Mouse (Mus musculus) heart, adult 2 months (tissue): ENCODE measurements around the gene Atp1a4. TPM values are rescaled to one million over a fixed set of nuclear protein-coding genes. Genes with fewer than 3 reads are reported as not detected.

Experiments
- DNase-seq, 2 experiments: peaks; one replicate each; pipeline ENCODE4 v3.0.0; 2021
- H3K27ac ChIP-seq: fragments of 200-600 bp; 2 replicates; pipeline ENCODE4 v1.8.1; 2022
- H3K27me3 ChIP-seq: fragments of 200-500 bp; 2 replicates; pipeline ENCODE4 v1.6.1; 2012; ENCODE audit warnings: mild to moderate bottlenecking, low read length, inconsistent platforms, mixed read lengths; ENCODE audit not compliant: control insufficient read depth, insufficient read depth
- H3K36me3 ChIP-seq: fragments of 200-500 bp; 2 replicates; pipeline ENCODE4 v1.6.1; 2012; ENCODE audit warnings: low read length, inconsistent platforms; ENCODE audit not compliant: control insufficient read depth, insufficient read depth
- H3K4me1 ChIP-seq: fragments of 200-500 bp; 2 replicates; pipeline ENCODE4 v1.6.1; 2011; ENCODE audit warnings: low read length; ENCODE audit not compliant: control insufficient read depth, insufficient read depth
- H3K4me3 ChIP-seq: fragments of 200-600 bp; 2 replicates; pipeline ENCODE4 v1.8.1; 2022
- H3K79me2 ChIP-seq: fragments of 200-500 bp; replicated peaks from 2 replicates; pipeline ENCODE4 v1.6.1; 2012; ENCODE audit warnings: mild to moderate bottlenecking, inconsistent platforms, low read length, moderate library complexity, mixed read lengths; ENCODE audit not compliant: control insufficient read depth, insufficient read depth
- H3K9ac ChIP-seq: fragments of 200-500 bp; 2 replicates; pipeline ENCODE4 v1.6.1; 2012; ENCODE audit warnings: low read depth, mild to moderate bottlenecking, control low read depth, inconsistent platforms, low read length, mixed read lengths
- CTCF ChIP-seq: fragments of 200-600 bp; IDR thresholded peaks from 2 replicates; pipeline ENCODE4 v1.8.1; 2022; ENCODE audit warnings: antibody characterized with exemption, mild to moderate bottlenecking, moderate library complexity
- EP300 ChIP-seq: fragments of 200-500 bp; IDR thresholded peaks from 2 replicates; pipeline ENCODE4 v1.6.1; 2011; ENCODE audit warnings: low read depth, low read length, control low read depth; ENCODE audit not compliant: insufficient read depth
- POLR2A ChIP-seq: fragments of 200-500 bp; IDR thresholded peaks from 2 replicates; pipeline ENCODE4 v1.6.1; 2011; ENCODE audit warnings: mild to moderate bottlenecking, low read depth, low read length, control low read depth; ENCODE audit not compliant: insufficient read depth
- WGBS: fragments of 180-500 bp; shearing (Covaris S2); methylation state at CpG from one replicate; pipeline ENCODE4 v1.1.7; 2018; 5-methylcytosine and 5-hydroxymethylcytosine counted together
- intact Hi-C: fragments of 180-260 bp; cut with DNase I; formaldehyde crosslinking; loops from one replicate; pipeline ENCODE4 v1.15.1; 2025
- polyA plus RNA-seq: library from polyadenylated mRNA; depleted of rRNA; stranded (reverse); fragments of >200 nt; gene quantifications from 2 replicates; pipeline ENCODE4 v1.2.3, GENCODE M21; 2012
- total RNA-seq, 2 experiments: library from RNA; stranded (reverse); gene quantifications; 2 replicates each; pipeline ENCODE4 v1.2.3; 2021

Gene Atp1a4
- total and polyA plus RNA-seq, 3 experiments = 0.10 TPM; not detected in 2

DNA sequence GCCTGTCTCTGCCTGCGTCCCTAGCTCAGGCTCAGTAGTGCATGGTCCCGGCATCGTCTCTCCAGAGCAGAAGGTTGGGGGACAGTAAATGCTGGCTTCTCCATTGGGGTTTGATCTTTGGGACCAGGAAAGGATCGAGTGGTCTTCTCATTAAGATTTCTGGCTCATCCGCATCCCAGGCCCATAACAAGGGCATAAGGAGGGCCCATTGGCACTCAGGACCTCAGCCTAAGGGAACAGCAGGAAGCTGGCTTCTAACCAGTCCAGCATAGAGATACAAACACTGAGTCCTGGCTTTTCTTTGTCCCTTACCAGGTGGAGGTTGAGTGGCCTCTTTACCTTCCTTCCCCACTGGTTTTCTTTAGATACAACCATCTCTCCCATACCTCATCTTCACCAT, 60.4 kb downstream of the Atp1a4 start:
- H3K27ac ChIP-seq = no peak overlapping the region

DNA sequence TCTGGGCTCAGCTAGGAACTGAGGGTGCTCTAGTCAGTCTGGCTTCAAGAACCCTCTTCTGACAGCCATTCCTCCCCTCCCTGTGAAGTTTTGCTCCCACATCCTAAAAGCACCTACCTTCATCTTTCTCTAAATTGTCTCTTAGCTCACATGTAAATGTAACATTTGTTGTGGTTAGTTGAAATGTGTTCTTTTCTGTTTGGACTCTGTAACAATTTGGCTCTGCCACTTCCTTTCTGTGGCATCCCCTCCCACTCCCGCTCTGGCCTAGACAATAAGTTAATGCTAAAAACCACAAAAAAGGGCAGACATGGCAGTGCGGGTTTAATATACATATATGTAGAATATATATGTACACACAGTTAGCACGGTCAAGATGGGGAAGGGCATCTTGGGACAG, 61.1 kb downstream of the Atp1a4 start:
- 66% methylated on average over 3 of the region's 3 CpGs for WGBS
- H3K9ac ChIP-seq = no peak overlapping the region
- no peaks in the 10 kb centered on the region for H3K27me3 ChIP-seq
- intact Hi-C loops = loop anchor here (5.0 kb wide), 1 partner anchor 35 kb away; no protein-coding TSS in a partner anchor
- H3K36me3 ChIP-seq = peaks cover 10% of the 10 kb centered on the region
- no peaks in the 10 kb centered on the region for H3K79me2 ChIP-seq
- no peak overlapping the region for H3K27ac ChIP-seq
- DNase-seq = no peak
- TF ChIP-seq POLR2A = no peak
- no peak for TF ChIP-seq CTCF
- no peak for TF ChIP-seq EP300
- H3K4me3 ChIP-seq = no peak overlapping the region
- H3K4me1 ChIP-seq = peaks cover 11% of the 10 kb centered on the region

More for the DNA sequence above, 60.4 kb downstream of the Atp1a4 start:
- WGBS = 74% methylated on average over 5 of the region's 5 CpGs
- H3K4me3 ChIP-seq = no peak overlapping the region
- no peaks in the 10 kb centered on the region for H3K79me2 ChIP-seq
- no peak overlapping the region for H3K9ac ChIP-seq
- no peak for DNase-seq
- peaks cover 13% of the 10 kb centered on the region for H3K4me1 ChIP-seq
- H3K36me3 ChIP-seq = peaks cover 12% of the 10 kb centered on the region
- TF ChIP-seq CTCF = no peak
- no peak for TF ChIP-seq POLR2A
- no peak for TF ChIP-seq EP300
- no peaks in the 10 kb centered on the region for H3K27me3 ChIP-seq
- intact Hi-C loops = loop anchor here (5.0 kb wide), 1 partner anchor 36 kb away; no protein-coding TSS in a partner anchor

DNA sequence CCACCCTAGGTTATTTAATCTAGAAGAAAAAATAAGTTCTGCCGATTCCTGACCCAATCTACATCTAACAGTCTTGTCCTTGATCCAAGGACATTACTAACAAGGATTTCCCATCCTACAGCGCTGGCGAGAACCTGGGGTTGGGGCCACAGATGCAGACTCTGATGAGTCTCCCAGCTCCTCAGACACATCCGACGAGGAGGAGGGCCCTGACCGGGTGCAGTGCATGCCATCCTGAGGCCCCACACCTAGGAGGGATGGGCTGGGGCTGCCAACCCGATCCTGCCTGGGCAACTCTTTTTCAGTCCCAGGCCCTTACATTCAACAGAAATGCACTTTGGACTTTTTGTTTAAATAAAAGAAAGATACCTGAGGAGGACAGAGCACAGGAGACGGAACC, 63.8 kb downstream of the Atp1a4 start:
- no peak for TF ChIP-seq CTCF
- intact Hi-C loops = no loop called here
- Histone ChIP-seq H3K4me3 (no peak overlapping the region), H3K79me2 (no peaks in the 10 kb centered on the region), H3K4me1 (peaks cover 3% of the 10 kb centered on the region), H3K27ac (no peak overlapping the region), H3K27me3 (no peaks in the 10 kb centered on the region), H3K36me3 (peaks cover 3% of the 10 kb centered on the region), H3K9ac (no peak overlapping the region)
- 71% methylated on average over 8 of the region's 8 CpGs for WGBS
- DNase-seq = no peak

DNA sequence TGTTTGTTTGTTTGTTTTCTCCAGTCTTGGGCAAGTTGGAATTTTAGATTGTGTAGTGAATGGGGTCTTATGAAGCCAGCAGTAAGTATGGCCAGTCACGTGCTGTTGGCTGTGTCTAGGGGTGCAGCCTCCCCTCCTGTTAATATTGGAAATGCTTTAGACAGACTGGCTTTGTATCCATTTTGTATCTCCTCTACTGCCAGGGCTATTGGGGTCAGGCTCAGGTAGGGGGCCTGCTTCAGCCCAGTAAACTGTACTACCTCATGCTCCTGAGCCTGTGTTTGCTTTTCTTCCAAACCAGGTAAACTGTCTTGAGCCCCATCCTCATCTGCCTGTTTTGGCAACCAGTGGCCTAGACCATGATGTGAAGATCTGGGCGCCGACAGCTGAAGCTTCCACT, 66.0 kb downstream of the Atp1a4 start:
- intact Hi-C loops = no loop called here
- H3K4me1 ChIP-seq = peaks cover 3% of the 10 kb centered on the region
- WGBS = 82% methylated on average over 3 of the region's 3 CpGs
- no peak overlapping the region for H3K27ac ChIP-seq
- no peak for DNase-seq
- H3K36me3 ChIP-seq = peaks cover 5% of the 10 kb centered on the region
- H3K79me2 ChIP-seq = no peaks in the 10 kb centered on the region
- H3K4me3 ChIP-seq = no peak overlapping the region
- H3K9ac ChIP-seq = no peak overlapping the region
- TF ChIP-seq EP300 (no peak), POLR2A (no peak), CTCF (no peak)
- no peaks in the 10 kb centered on the region for H3K27me3 ChIP-seq

DNA sequence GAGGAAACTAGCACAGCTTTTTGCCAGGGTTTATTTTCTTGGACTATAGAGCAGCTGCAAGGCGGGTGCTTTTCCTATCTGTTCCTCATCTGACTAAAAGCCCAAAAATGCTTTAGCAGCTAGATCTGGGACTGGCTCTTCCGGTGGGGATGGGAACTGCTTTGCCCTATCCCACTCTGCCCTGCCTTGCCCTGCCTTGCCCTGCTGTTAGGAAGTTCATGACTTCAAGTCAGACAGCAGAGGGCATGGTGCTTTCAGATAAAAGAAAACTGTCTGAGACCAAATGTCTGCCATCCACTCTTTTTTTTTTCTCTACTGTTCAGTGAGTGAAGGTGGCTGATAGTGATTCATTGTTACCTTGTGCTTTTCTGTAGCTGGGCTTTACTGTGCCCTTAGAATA, 66.6 kb downstream of the Atp1a4 start:
- Histone ChIP-seq H3K4me1 (peaks cover 3% of the 10 kb centered on the region), H3K9ac (no peak overlapping the region), H3K4me3 (no peak overlapping the region), H3K27ac (no peak overlapping the region), H3K36me3 (peaks cover 2% of the 10 kb centered on the region), H3K27me3 (no peaks in the 10 kb centered on the region), H3K79me2 (no peaks in the 10 kb centered on the region)
- TF ChIP-seq CTCF = peak; percentile 41
- TF ChIP-seq EP300 = no peak
- TF ChIP-seq POLR2A = no peak
- WGBS = 58% methylated on average over 2 of the region's 2 CpGs
- no peak for DNase-seq
- intact Hi-C loops = no loop called here

DNA sequence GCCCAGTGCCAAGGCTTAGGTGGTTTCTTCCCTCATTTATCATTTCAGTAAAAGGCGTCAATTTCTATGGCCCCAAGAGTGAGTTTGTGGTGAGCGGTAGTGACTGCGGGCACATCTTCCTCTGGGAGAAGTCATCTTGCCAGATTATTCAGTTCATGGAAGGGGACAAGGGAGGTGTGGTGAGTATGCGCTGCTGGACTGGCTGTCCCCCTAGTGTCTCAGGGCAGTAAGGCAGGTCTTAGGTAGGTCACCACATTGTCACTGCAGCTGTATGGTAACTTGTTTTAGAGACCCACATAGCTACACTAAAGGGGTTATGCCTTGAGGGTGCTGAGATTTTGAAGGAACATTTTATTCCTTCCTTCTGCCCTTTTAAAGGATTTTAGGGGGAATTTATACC, 69.3 kb downstream of the Atp1a4 start:
- intact Hi-C loops = no loop called here
- Histone ChIP-seq H3K4me3 (no peak overlapping the region), H3K36me3 (peaks cover 7% of the 10 kb centered on the region), H3K27me3 (no peaks in the 10 kb centered on the region), H3K27ac (no peak overlapping the region), H3K9ac (no peak overlapping the region), H3K79me2 (no peaks in the 10 kb centered on the region), H3K4me1 (no peaks in the 10 kb centered on the region)
- 33% methylated on average over 4 of the region's 4 CpGs for WGBS
- DNase-seq = no peak
- TF ChIP-seq CTCF = peak; percentile 74
- TF ChIP-seq POLR2A = no peak
